Mouse (Mus musculus) A20 (cell line): Measurements from ENCODE around the gene Phlpp1.
A peak's percentile ranks its signal among the peaks of the same experiment; 100 is the strongest.

ENCODE experiments used
- DNase-seq: peaks from one replicate; pipeline ENCODE4 v3.0.0-alpha.2; 2011; ENCODE audit warnings: low read depth, low spot score

Phlpp1 gene

GRCm38 (mm10) chr1:106171241-106172220 lies at the start of gene Phlpp1:
Gene Phlpp1 (plus strand): TSS chr1:106171752.
- DNase-seq, result peak; percentile 100

GRCm38 (mm10) chr1:106126601-106127000 lies 45.0 kb upstream of the Phlpp1 start:
- DNase-seq, result no peak

- no peak for DNase-seq
These were observed 39.7 kb upstream of the Phlpp1 start for GRCm38 (mm10) chr1:106131697-106132349.

GRCm38 (mm10) chr1:106132350-106132700 lies 39.2 kb upstream of the Phlpp1 start:
- DNase-seq, result no peak

GRCm38 (mm10) chr1:106138691-106139090 lies 32.9 kb upstream of the Phlpp1 start:
- no peak for DNase-seq

GRCm38 (mm10) chr1:106139137-106139536 lies 32.4 kb upstream of the Phlpp1 start:
- DNase-seq, result no peak

- DNase-seq, result no peak
These were observed 29.5 kb upstream of the Phlpp1 start for GRCm38 (mm10) chr1:106142010-106142409.

- no peak for DNase-seq
These were observed 27.0 kb upstream of the Phlpp1 start for GRCm38 (mm10) chr1:106144534-106144933.

GRCm38 (mm10) chr1:106145055-106145454 lies 26.5 kb upstream of the Phlpp1 start:
- DNase-seq, result peak; percentile 17

- peak; percentile 54 for DNase-seq
These were observed 25.9 kb upstream of the Phlpp1 start for GRCm38 (mm10) chr1:106145565-106146190.

GRCm38 (mm10) chr1:106148386-106149380 lies 22.9 kb upstream of the Phlpp1 start:
- peak; percentile 72 for DNase-seq

GRCm38 (mm10) chr1:106151846-106152245 lies 19.7 kb upstream of the Phlpp1 start:
- DNase-seq, result peak; percentile 57

- no peak for DNase-seq
These were observed 18.8 kb upstream of the Phlpp1 start for GRCm38 (mm10) chr1:106152742-106153141.

GRCm38 (mm10) chr1:106154590-106154989 lies 17.0 kb upstream of the Phlpp1 start:
- DNase-seq, result no peak

GRCm38 (mm10) chr1:106155087-106155567 lies 16.4 kb upstream of the Phlpp1 start:
- DNase-seq, result no peak

- DNase-seq, result no peak
These were observed 15.8 kb upstream of the Phlpp1 start for GRCm38 (mm10) chr1:106155702-106156101.

GRCm38 (mm10) chr1:106157961-106158515 lies 13.5 kb upstream of the Phlpp1 start:
- no peak for DNase-seq

- DNase-seq, result no peak
These were observed 11.9 kb upstream of the Phlpp1 start for GRCm38 (mm10) chr1:106159667-106160066.

GRCm38 (mm10) chr1:106160916-106161315 lies 10.6 kb upstream of the Phlpp1 start:
- DNase-seq, result no peak

- peak; percentile 83 for DNase-seq
These were observed 9.0 kb upstream of the Phlpp1 start for GRCm38 (mm10) chr1:106162581-106162980.

GRCm38 (mm10) chr1:106163401-106163800 lies 8.2 kb upstream of the Phlpp1 start:
- DNase-seq, result no peak
